Mouse (Mus musculus): ENCODE results near the gene Rmnd5b.

The Rmnd5b gene

GRCm38 (mm10) chr11:51622971-51623491 is 12.7 kb downstream of the Rmnd5b start:
- in situ Hi-C loops (cut with MboI, MseI), result no loop called here

- in situ Hi-C loops (cut with MboI, MseI), result no loop called here
Observed at GRCm38 (mm10) chr11:51621776-51622175, 13.9 kb downstream of the Rmnd5b start.

GRCm38 (mm10) chr11:51620084-51620483 is 15.6 kb downstream of the Rmnd5b start:
- in situ Hi-C loops (cut with MboI, MseI), result no loop called here

DNA sequence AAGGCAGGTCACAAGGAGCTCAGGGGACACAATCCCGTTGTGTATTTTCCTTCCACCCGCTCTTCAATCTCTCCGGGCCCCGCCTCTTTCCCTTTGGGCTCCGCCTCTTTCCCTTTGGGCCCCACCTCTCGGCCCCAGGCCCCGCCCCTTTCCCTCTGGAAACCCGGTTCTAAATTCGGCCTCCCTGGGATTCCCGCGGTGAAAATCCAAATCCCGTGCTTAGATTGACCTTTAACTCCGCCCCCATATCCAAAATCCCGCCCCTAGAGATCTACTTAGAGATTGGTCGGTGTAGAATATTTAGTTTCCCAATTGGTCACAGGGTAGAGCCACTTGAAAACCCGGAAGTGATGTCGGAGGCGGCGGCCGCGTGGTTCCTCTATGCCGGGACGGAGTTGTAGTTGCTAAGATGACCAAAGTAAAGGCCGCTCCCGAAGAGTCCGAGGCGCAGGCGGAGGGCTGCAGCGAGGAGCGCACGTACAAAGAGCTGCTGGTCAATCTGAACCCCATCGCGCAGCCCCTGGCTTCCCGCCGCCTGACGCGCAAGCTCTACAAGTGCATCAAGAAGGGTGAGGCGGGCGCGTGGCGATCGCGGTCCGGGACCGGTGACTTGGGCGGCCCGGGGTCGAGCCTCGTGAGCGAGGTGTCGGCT is 16.2 kb downstream of the Rmnd5b start, which contains the start of gene Nhp2:
TSS of gene Nhp2 (plus strand) at position 327 of the 652 bp plus-strand sequence.
- in situ Hi-C loops (cut with MboI, MseI), result loop anchor here (5.0 kb wide), 1 partner anchor 63 kb away; no protein-coding TSS in a partner anchor

- in situ Hi-C loops (cut with MboI, MseI), result loop anchor here (5.0 kb wide), 1 partner anchor 63 kb away; no protein-coding TSS in a partner anchor
Observed at GRCm38 (mm10) chr11:51618894-51619408, 16.7 kb downstream of the Rmnd5b start.

- in situ Hi-C loops (cut with MboI, MseI), result loop anchor here (5.0 kb wide), 1 partner anchor 65 kb away; no protein-coding TSS in a partner anchor
Observed at GRCm38 (mm10) chr11:51617693-51618092, 18.0 kb downstream of the Rmnd5b start.

DNA sequence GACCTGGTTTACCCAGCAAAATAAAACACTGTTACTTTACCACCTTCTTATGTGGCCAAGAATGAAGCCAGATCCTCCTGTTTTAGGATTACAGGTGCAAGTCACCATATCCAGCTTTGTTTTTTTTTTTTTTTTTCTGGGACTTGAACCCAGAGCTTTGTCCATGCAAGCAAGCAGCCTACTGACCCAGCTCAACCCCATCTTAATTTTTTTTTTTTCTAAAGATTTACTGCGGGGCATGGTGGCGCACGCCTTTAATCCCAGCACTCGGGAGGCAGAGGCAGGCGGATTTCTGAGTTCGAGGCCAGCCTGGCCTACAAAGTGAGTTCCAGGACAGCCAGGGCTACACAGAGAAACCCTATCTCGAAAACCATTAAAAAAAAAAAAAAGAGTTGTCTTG is 19.6 kb downstream of the Rmnd5b start:
- in situ Hi-C loops (cut with MboI, MseI), result loop anchor here (5.0 kb wide), 1 partner anchor 66 kb away; no protein-coding TSS in a partner anchor

DNA sequence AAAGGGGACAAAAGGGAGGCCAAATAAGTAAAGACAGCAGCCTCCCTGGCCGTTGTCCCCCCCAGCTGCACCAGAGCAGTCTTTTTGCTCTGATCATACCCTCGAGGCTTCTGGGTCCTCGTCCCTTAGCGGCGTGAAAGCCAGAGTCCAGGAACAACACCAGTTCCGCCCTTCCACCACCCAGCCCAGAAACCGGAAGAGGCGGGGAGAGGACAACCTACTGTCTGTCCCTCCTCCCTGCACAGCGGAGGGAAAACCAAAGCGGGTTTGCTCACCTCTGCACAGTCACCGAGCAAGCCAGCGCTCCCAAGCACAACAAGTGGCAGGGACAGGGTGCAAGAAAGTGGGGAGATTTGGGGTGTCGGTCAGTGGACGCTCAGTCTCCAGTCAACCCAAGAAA is 20.1 kb downstream of the Rmnd5b start:
- in situ Hi-C loops (cut with MboI, MseI), result loop anchor here (5.0 kb wide), 1 partner anchor 67 kb away; no protein-coding TSS in a partner anchor

DNA sequence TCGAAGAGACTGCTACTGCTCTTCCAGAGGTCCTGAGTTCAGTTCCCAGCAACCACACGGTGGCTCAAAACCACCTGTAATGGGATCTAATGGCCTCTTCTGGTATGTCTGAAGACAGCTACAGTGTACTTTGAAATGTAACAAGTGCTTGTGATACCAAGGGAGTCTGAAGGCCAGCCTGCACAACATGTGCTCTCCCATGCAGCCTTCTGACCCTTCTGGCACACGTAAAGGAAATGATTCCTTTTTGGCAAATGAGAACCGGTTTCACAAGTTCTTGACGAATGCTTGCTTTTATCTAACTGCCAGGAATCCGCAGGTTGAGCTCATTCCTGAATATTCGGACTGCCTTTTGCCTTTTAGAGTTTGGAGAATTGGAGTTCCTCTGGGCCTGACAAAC is 20.6 kb downstream of the Rmnd5b start:
- in situ Hi-C loops (cut with MboI, MseI), result loop anchor here (5.0 kb wide), 1 partner anchor 67 kb away; no protein-coding TSS in a partner anchor

GRCm38 (mm10) chr11:51614256-51614655 is 21.4 kb downstream of the Rmnd5b start:
- in situ Hi-C loops (cut with MboI, MseI), result no loop called here

- in situ Hi-C loops (cut with MboI, MseI), result loop anchor here (10.0 kb wide), 1 partner anchor 1685 kb away; no protein-coding TSS in a partner anchor
Observed at GRCm38 (mm10) chr11:51609940-51610339, 25.8 kb downstream of the Rmnd5b start.

DNA sequence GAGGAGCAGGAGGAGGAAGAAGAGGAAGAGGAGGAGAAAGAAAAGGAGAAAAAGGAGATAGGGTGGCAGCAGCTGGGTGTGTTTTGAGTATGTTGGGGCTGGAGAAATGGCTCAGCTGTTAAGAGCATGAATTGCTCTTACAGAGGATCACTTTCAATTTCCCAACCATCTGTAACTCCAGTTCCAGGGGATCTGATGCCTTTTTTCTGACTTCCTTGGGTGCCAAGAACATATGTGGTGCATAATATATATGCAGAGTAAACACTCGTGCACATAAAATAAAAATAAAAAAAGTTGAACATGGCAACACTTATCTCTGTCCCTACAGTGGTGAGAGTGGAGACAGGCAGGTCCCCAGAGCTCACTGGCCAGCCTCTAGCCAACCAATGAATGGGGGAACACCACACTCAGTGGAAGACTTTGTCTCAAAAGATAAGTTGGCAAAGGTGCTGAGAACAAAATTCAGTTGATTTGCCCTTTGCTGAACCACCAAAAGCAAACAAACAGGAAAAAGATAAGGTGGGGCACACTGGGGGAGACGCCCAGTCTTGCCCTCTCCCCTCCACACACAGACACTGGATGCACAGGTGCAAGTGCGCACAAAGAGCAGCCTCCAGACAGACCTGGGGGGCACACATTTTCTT is 26.3 kb downstream of the Rmnd5b start:
- in situ Hi-C loops (cut with MboI, MseI), result loop anchor here (10.0 kb wide), 1 partner anchor 1685 kb away; no protein-coding TSS in a partner anchor

DNA sequence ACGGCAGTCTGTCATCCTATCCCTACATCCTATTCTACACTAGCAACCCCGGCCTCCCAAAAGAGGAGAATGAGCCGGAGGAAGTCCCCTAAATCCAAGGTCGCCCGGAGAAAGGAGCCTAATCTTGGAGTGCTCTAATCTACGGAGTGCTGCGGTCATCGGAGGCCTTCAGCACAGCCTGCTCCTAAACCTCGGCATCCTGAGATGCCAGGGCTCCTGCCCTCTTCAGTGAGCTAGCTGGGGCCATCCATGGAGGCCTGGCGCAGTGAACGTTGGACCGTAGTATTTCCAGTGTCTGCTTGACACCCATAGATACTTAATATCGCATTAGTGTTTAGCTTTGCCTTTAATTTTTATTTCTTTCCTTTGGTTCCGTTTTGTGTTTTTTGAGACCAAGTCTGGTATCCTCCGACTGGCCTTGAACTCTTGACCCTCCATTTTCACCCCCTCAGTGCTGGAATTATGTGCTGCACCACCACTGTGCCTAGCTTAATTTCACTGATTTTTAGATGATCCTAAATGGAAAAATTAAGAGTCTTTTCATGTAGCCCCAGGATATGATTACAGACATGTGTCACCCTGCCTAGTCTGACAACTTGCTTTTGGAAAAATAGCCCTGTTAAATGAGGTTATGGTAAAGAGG is 28.5 kb downstream of the Rmnd5b start:
- in situ Hi-C loops (cut with MboI, MseI), result loop anchor here (10.0 kb wide), 1 partner anchor 1688 kb away; no protein-coding TSS in a partner anchor

- in situ Hi-C loops (cut with MboI, MseI), result loop anchor here (10.0 kb wide), 1 partner anchor 1688 kb away; no protein-coding TSS in a partner anchor
Observed at GRCm38 (mm10) chr11:51606447-51607095, 29.1 kb downstream of the Rmnd5b start, which contains the start of gene Hnrnpab. Gene Hnrnpab, minus strand, starts transcription at chr11:51606847.

GRCm38 (mm10) chr11:51605602-51606446 is 29.9 kb downstream of the Rmnd5b start:
- in situ Hi-C loops (cut with MboI, MseI), result loop anchor here (10.0 kb wide), 1 partner anchor 1689 kb away; no protein-coding TSS in a partner anchor

GRCm38 (mm10) chr11:51602253-51602652 is 33.4 kb downstream of the Rmnd5b start:
- in situ Hi-C loops (cut with MboI, MseI), result loop anchor here (10.0 kb wide), 1 partner anchor 1693 kb away; no protein-coding TSS in a partner anchor

- in situ Hi-C loops (cut with MboI, MseI), result no loop called here
Observed at GRCm38 (mm10) chr11:51597553-51597952, 38.1 kb downstream of the Rmnd5b start.

- in situ Hi-C loops (cut with MboI, MseI), result no loop called here
Observed at GRCm38 (mm10) chr11:51595459-51596083, 40.1 kb downstream of the Rmnd5b start.

GRCm38 (mm10) chr11:51594715-51595350 is 40.9 kb downstream of the Rmnd5b start:
- in situ Hi-C loops (cut with MboI, MseI), result no loop called here
